Mouse (Mus musculus) heart, embryonic 11.5 days (tissue): Measurements from ENCODE around the gene Diras1. TPM values are rescaled to one million over a fixed set of nuclear protein-coding genes. Genes with fewer than 3 reads are reported as not detected.
"Not testable (repeated sequence)": the region's sequence is repeated elsewhere in the genome, so short reads cannot be mapped to it uniquely, and the experiment has no call there.

Experiments used
- ATAC-seq: fragments of 200-750 bp; cut with Nextera tagmentation; replicated peaks from 2 replicates; pipeline ENCODE4 v1.8.0; 2017; ENCODE audit warnings: moderate library complexity; ENCODE audit not compliant: insufficient number of reproducible peaks, low FRiP score, low TSS enrichment
- H3K27ac ChIP-seq: fragments of 300-500 bp; sonication (generic); 2 replicates; pipeline ENCODE4 v1.5.1; 2014; ENCODE audit warnings: mild to moderate bottlenecking, low read depth, low read length
- H3K27me3 ChIP-seq: fragments of 300-500 bp; sonication (generic); 2 replicates; pipeline ENCODE4 v1.6.1; 2014; ENCODE audit warnings: mild to moderate bottlenecking, low read length, mixed read lengths; ENCODE audit not compliant: control insufficient read depth, insufficient read depth
- H3K36me3 ChIP-seq: fragments of 300-500 bp; sonication (generic); 2 replicates; pipeline ENCODE4 v1.6.1; 2014; ENCODE audit warnings: mild to moderate bottlenecking, low read length, moderate library complexity, mixed read lengths; ENCODE audit not compliant: control insufficient read depth, insufficient read depth
- H3K4me1 ChIP-seq: fragments of 300-500 bp; sonication (generic); 2 replicates; pipeline ENCODE4 v1.6.1; 2014; ENCODE audit warnings: low read length; ENCODE audit not compliant: control insufficient read depth, insufficient read depth
- H3K4me2 ChIP-seq: fragments of 300-500 bp; sonication (generic); 2 replicates; pipeline ENCODE4 v1.6.1; 2014; ENCODE audit warnings: mild to moderate bottlenecking, moderate library complexity
- H3K4me3 ChIP-seq: fragments of 300-500 bp; sonication (generic); 2 replicates; pipeline ENCODE4 v1.5.1; 2014; ENCODE audit warnings: low read depth, low read length
- H3K9ac ChIP-seq: fragments of 300-500 bp; sonication (generic); 2 replicates; pipeline ENCODE4 v1.6.1; 2014; ENCODE audit warnings: mild to moderate bottlenecking, low read depth, low read length, moderate library complexity
- H3K9me3 ChIP-seq: fragments of 300-500 bp; sonication (generic); replicated peaks from 2 replicates; pipeline ENCODE4 v1.6.1; 2016; ENCODE audit warnings: low read length; ENCODE audit not compliant: control insufficient read depth
- WGBS: fragments of 180-500 bp; shearing (Covaris S2); extraction: QIAGEN DNeasy Blood & Tissue Kit; methylation state at CpG from one replicate; pipeline ENCODE4 v1.1.7; 2014; ENCODE audit not compliant: insufficient replicate concordance; 5-methylcytosine and 5-hydroxymethylcytosine counted together
- polyA plus RNA-seq: library from polyadenylated mRNA; unstranded; fragments of >200 nt; fragmentation: Nextera tagmentation; extraction: Ambion mirVana; gene quantifications from 2 replicates; pipeline ENCODE4 v1.2.1, GENCODE M21; 2014

The Diras1 gene
- polyA plus RNA-seq, 1 experiment from 2014 or later: 0.13 TPM

DNA sequence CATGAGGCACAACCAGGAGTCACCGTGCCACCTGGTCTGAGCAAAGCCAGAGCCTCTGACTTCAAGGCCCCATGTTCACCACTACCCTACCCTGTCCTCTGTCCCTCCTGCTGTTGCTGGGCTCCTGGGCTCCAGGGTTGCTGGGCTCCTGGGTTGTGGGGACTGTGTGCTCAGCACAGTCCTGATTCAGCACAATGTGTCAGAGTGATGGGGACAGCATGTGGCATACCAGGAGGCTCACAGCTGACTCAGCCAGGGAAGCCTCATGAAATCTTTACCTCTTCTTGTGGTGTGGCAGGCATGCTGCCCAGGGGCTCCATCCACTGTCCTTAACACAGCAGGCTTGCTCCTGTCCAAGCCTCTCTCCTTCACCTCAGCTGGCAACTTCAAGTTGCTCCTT, 33.5 kb downstream of the Diras1 start:
- 67% methylated on average over 1 of the region's 1 CpGs for WGBS
- ATAC-seq: no peak
- H3K27me3 ChIP-seq: peaks cover 11% of the 10 kb centered on the region
- no peak overlapping the region for H3K9ac ChIP-seq
- H3K4me3 ChIP-seq: no peak overlapping the region
- peaks cover 13% of the 10 kb centered on the region for H3K4me1 ChIP-seq
- H3K27ac ChIP-seq: no peak overlapping the region
- no peaks in the 10 kb centered on the region for H3K9me3 ChIP-seq
- H3K4me2 ChIP-seq: no peak overlapping the region
- H3K36me3 ChIP-seq: no peaks in the 10 kb centered on the region

GRCm38 (mm10) chr10:80991007-80991406, 34.5 kb downstream of the Diras1 start:
- 17% methylated on average over 3 of the region's 3 CpGs for WGBS
- H3K27ac ChIP-seq: no peak overlapping the region
- ATAC-seq: no peak
- H3K4me1 ChIP-seq: peaks cover 13% of the 10 kb centered on the region
- no peak overlapping the region for H3K9ac ChIP-seq
- H3K36me3 ChIP-seq: no peaks in the 10 kb centered on the region
- no peak overlapping the region for H3K4me2 ChIP-seq
- H3K4me3 ChIP-seq: no peak overlapping the region
- peaks cover 18% of the 10 kb centered on the region for H3K27me3 ChIP-seq
- no peaks in the 10 kb centered on the region for H3K9me3 ChIP-seq

DNA sequence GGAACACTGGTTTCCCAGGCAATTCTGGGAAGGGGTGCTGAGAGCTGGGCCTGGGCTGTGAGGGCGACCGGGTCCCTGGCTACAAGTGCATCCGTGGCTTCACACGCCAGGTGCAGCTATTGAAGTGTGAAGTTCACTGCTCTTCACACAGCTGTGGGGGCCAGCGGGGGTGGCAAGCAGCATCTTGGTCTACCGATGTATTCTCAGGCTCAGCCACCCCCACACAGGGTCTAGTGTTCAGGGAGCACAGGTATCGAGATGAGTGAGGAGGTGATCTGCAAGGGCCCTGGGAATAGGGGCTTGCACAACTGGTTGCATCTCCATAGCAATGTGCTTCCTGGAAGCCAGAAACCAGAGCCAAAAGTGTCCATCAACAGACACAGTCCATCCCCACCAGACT, 35.1 kb downstream of the Diras1 start:
- no peak overlapping the region for H3K4me3 ChIP-seq
- ATAC-seq: no peak
- no peak overlapping the region for H3K27ac ChIP-seq
- 66% methylated on average over 7 of the region's 7 CpGs for WGBS
- no peaks in the 10 kb centered on the region for H3K36me3 ChIP-seq
- H3K4me1 ChIP-seq: peaks cover 18% of the 10 kb centered on the region
- H3K27me3 ChIP-seq: peaks cover 23% of the 10 kb centered on the region
- H3K9me3 ChIP-seq: no peaks in the 10 kb centered on the region
- no peak overlapping the region for H3K4me2 ChIP-seq
- H3K9ac ChIP-seq: no peak overlapping the region

GRCm38 (mm10) chr10:80989854-80990253, 35.6 kb downstream of the Diras1 start:
- not testable (repeated sequence) for H3K36me3 ChIP-seq

DNA sequence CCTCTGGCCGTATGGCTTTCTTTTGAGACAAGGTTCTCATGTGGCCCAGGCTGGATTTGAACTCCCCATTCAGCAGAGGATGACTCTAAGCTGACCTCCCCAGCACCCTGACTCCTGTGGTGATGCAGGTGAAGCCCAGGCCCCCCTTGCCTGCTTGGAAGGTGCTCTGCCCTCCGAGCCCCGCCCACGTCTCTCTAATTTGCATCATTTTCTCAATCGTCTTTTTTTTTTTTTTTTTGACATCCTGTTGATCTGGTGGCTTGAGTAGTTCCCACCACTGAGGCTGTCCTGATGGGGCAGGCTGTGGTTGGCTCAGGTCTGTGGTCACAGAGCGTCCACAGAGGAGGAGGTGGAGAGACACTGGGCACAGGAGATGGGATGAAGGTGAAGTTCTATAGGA, 36.0 kb downstream of the Diras1 start:
- Histone ChIP-seq H3K4me3 (no peak overlapping the region), H3K27ac (no peak overlapping the region), H3K9me3 (no peaks in the 10 kb centered on the region), H3K4me2 (no peak overlapping the region), H3K9ac (no peak overlapping the region), H3K4me1 (peaks cover 19% of the 10 kb centered on the region), H3K27me3 (peaks cover 32% of the 10 kb centered on the region), H3K36me3 (no peaks in the 10 kb centered on the region)
- no peak for ATAC-seq
- WGBS: 52% methylated on average over 6 of the region's 6 CpGs

More at GRCm38 (mm10) chr10:80989854-80990253, 35.6 kb downstream of the Diras1 start:
- not testable (repeated sequence) for H3K9me3 ChIP-seq, H3K4me2 ChIP-seq, H3K9ac ChIP-seq, H3K4me3 ChIP-seq, ATAC-seq, H3K27ac ChIP-seq
- WGBS: 57% methylated on average over 4 of the region's 4 CpGs
- Histone ChIP-seq H3K4me1 (peaks cover 22% of the 10 kb centered on the region), H3K27me3 (peaks cover 29% of the 10 kb centered on the region)

GRCm38 (mm10) chr10:80987709-80988441, 37.6 kb downstream of the Diras1 start:
- Histone ChIP-seq H3K9me3 (no peaks in the 10 kb centered on the region), H3K27me3 (peaks cover 32% of the 10 kb centered on the region), H3K9ac (peak overlapping the region; percentile 56; the same call in 1 of the 2 replicates), H3K36me3 (no peaks in the 10 kb centered on the region), H3K4me1 (peaks cover 19% of the 10 kb centered on the region), H3K4me2 (no peak overlapping the region), H3K4me3 (no peak overlapping the region), H3K27ac (peak overlapping the region; percentile 23)
- peak; percentile 58 for ATAC-seq
- WGBS: 8% methylated on average over 10 of the region's 10 CpGs

GRCm38 (mm10) chr10:80986754-80987153, 38.7 kb downstream of the Diras1 start:
- H3K9me3 ChIP-seq: no peaks in the 10 kb centered on the region
- no peak overlapping the region for H3K4me2 ChIP-seq
- H3K27me3 ChIP-seq: peaks cover 30% of the 10 kb centered on the region
- ATAC-seq: no peak
- 53% methylated on average over 6 of the region's 6 CpGs for WGBS
- H3K27ac ChIP-seq: no peak overlapping the region
- H3K4me1 ChIP-seq: peaks cover 19% of the 10 kb centered on the region
- no peak overlapping the region for H3K9ac ChIP-seq
- H3K36me3 ChIP-seq: no peaks in the 10 kb centered on the region
- H3K4me3 ChIP-seq: no peak overlapping the region

DNA sequence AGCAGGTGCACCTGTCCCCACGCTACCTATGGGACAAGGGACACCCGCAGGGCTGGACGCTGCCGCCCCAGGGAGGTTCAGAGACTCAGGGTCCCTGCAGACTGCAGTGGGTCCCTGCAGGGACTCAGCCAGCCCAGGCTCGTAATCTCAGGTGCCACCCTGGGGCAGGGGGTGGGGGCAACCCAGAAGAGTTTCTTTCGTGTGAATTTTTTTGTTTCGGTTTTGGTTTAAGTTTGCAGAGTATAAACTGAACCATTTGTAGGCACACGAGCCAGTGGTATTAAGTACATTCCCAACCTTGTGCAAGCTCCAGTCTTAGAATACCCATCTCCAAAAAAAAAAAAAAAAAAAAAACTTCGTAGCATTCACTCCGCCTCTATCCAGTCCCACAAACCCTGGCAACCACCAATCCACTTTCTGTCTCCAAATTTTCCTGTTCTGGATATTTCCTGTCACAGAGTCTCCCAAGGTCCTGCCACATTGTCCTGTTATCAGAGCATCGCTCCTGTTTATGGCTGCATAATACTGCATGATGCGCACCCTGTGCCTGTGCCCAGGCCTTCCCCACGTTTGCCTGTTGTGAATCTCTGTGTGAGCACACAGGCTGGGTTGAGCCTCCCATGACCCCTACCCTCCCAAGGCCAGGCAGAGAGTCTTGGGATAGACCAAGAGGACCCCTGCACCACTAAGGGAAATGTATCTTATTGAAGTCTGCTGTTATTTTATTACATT, 39.3 kb downstream of the Diras1 start:
- Histone ChIP-seq H3K9ac (peak overlapping the region; percentile 61), H3K4me2 (peak overlapping the region; percentile 72), H3K27ac (no peak overlapping the region), H3K27me3 (peaks cover 30% of the 10 kb centered on the region), H3K36me3 (no peaks in the 10 kb centered on the region), H3K4me1 (peaks cover 19% of the 10 kb centered on the region), H3K4me3 (peak overlapping the region; percentile 36), H3K9me3 (no peaks in the 10 kb centered on the region)
- 33% methylated on average over 13 of the region's 13 CpGs for WGBS
- ATAC-seq: no peak
